Mouse (Mus musculus): ENCODE measurements at regions not wholly inside any gene's neighbourhood (a gene's known extent, or its start where the extent isn't known, plus 50 kb on each side); places are given as distances from the start of the nearest gene placed in this dataset.

DNA sequence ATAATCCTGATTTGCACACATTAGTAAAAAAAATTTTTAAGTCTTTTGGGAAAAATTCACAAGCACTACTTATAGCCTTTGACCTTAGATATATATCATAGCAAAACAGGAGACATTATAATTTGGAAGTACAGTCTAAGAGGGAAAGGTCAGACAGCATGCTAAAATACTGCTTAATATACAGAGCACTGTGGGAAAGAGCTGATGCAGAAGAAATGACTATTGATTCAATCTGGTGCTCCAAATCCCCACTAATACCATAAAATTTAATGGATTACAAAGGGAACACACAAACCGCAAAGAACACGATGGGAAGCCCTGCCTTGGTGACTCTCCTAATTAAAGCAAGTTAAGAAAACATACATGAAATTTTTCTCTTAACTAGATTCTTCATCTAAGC, 126.3 kb downstream of the S1pr1 start:
- H3K79me2 ChIP-seq (ENCODE audit: control insufficient read depth, insufficient read depth), result no peaks in the 10 kb centered on the region
- H3K27me3 ChIP-seq (ENCODE audit: control insufficient read depth, insufficient read depth, insufficient read length), result no peaks in the 10 kb centered on the region
- H3K79me3 ChIP-seq (ENCODE audit: low read depth), result no peaks in the 10 kb centered on the region
- H3ac ChIP-seq (ENCODE audit: control insufficient read depth, insufficient read length, low read depth), result no peak overlapping the region
- H3K4me3 ChIP-seq (ENCODE audit: insufficient read depth, poor library complexity, severe bottlenecking), result no peak overlapping the region
- no peaks in the 10 kb centered on the region for H3K36me3 ChIP-seq (ENCODE audit: control insufficient read depth, insufficient read depth)
- no peak for TF ChIP-seq MYOG (IDR thresholded peaks at IDR 0.05; ENCODE audit: control insufficient read depth, extremely low read depth, insufficient read length)
- no peak for TF ChIP-seq MYOD1 (IDR thresholded peaks at IDR 0.05; ENCODE audit: control insufficient read depth, insufficient read length, low read depth)
- no peak for TF ChIP-seq USF1 (IDR thresholded peaks at IDR 0.05; ENCODE audit: low read depth)
- TF ChIP-seq CEBPB (IDR thresholded peaks at IDR 0.05; ENCODE audit: low read depth), result no peak
- TF ChIP-seq CTCF (IDR thresholded peaks at IDR 0.05; ENCODE audit: control insufficient read depth, insufficient read depth, insufficient read length), result no peak
- no peak for TF ChIP-seq FOSL1 (IDR thresholded peaks at IDR 0.05; ENCODE audit: insufficient read depth, low read length, poor library complexity, severe bottlenecking)
- no peak for TF ChIP-seq MAX (IDR thresholded peaks at IDR 0.05)

GRCm38 (mm10) chr3:115580131-115580932, 134.5 kb downstream of the S1pr1 start:
- no peaks in the 10 kb centered on the region for H3K27me3 ChIP-seq (ENCODE audit: control insufficient read depth, insufficient read depth, insufficient read length)
- no peaks in the 10 kb centered on the region for H3K79me2 ChIP-seq (ENCODE audit: control insufficient read depth, insufficient read depth)
- no peak for TF ChIP-seq MYOD1 (IDR thresholded peaks at IDR 0.05; ENCODE audit: control insufficient read depth, insufficient read length, low read depth)
- no peak for TF ChIP-seq MYOG (IDR thresholded peaks at IDR 0.05; ENCODE audit: control insufficient read depth, extremely low read depth, insufficient read length)
- TF ChIP-seq FOSL1 (IDR thresholded peaks at IDR 0.05; ENCODE audit: insufficient read depth, low read length, poor library complexity, severe bottlenecking), result no peak
- TF ChIP-seq CTCF (IDR thresholded peaks at IDR 0.05; ENCODE audit: control insufficient read depth, insufficient read depth, insufficient read length), result no peak
- TF ChIP-seq MAX (IDR thresholded peaks at IDR 0.05), result no peak
- TF ChIP-seq CEBPB (IDR thresholded peaks at IDR 0.05; ENCODE audit: low read depth), result no peak
- no peak for TF ChIP-seq USF1 (IDR thresholded peaks at IDR 0.05; ENCODE audit: low read depth)
- H3K36me3 ChIP-seq (ENCODE audit: control insufficient read depth, insufficient read depth), result no peaks in the 10 kb centered on the region
- H3ac ChIP-seq (ENCODE audit: control insufficient read depth, insufficient read length, low read depth), result no peak overlapping the region
- no peak overlapping the region for H3K4me3 ChIP-seq (ENCODE audit: insufficient read depth, poor library complexity, severe bottlenecking)
- H3K79me3 ChIP-seq (ENCODE audit: low read depth), result no peaks in the 10 kb centered on the region

- Histone ChIP-seq H3K79me3 (ENCODE audit: low read depth) (no peaks in the 10 kb centered on the region), H3K79me2 (ENCODE audit: control insufficient read depth, insufficient read depth) (no peaks in the 10 kb centered on the region), H3K36me3 (ENCODE audit: control insufficient read depth, insufficient read depth) (no peaks in the 10 kb centered on the region), H3K27me3 (ENCODE audit: control insufficient read depth, insufficient read depth, insufficient read length) (no peaks in the 10 kb centered on the region), H3ac (ENCODE audit: control insufficient read depth, insufficient read length, low read depth) (no peak overlapping the region), H3K4me3 (ENCODE audit: insufficient read depth, poor library complexity, severe bottlenecking) (no peak overlapping the region)
- TF ChIP-seq CTCF (IDR thresholded peaks at IDR 0.05; ENCODE audit: control insufficient read depth, insufficient read depth, insufficient read length) (no peak), FOSL1 (IDR thresholded peaks at IDR 0.05; ENCODE audit: insufficient read depth, low read length, poor library complexity, severe bottlenecking) (no peak), MYOD1 (IDR thresholded peaks at IDR 0.05; ENCODE audit: control insufficient read depth, insufficient read length, low read depth) (no peak), USF1 (IDR thresholded peaks at IDR 0.05; ENCODE audit: low read depth) (no peak), MYOG (IDR thresholded peaks at IDR 0.05; ENCODE audit: control insufficient read depth, extremely low read depth, insufficient read length) (no peak), CEBPB (IDR thresholded peaks at IDR 0.05; ENCODE audit: low read depth) (no peak), MAX (IDR thresholded peaks at IDR 0.05) (no peak)
These were observed 139.5 kb downstream of the S1pr1 start for GRCm38 (mm10) chr3:115575371-115575770.

DNA sequence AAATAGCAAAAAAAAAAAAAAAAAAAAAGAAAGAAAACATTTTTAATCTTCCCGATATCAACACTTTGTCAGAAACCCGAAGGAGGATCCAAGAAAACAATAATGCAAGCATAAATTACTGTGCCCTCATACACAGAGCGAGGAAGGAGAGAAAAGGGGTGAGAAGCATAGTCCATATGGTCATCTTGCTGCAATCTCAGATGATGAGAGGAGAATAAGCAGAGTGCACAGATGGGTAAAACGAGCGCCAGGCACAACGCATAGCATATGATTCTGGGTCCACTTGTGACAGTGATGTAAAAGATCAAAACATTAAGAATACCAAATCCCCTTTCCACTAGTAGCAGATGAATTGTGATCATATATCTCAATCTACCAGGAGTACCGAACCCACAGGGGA, 152.1 kb downstream of the S1pr1 start:
- H3ac ChIP-seq (ENCODE audit: control insufficient read depth, insufficient read length, low read depth), result no peak overlapping the region
- TF ChIP-seq MYOD1 (IDR thresholded peaks at IDR 0.05; ENCODE audit: control insufficient read depth, insufficient read length, low read depth), result no peak
- TF ChIP-seq MYOG (IDR thresholded peaks at IDR 0.05; ENCODE audit: control insufficient read depth, extremely low read depth, insufficient read length), result no peak
- TF ChIP-seq CEBPB (IDR thresholded peaks at IDR 0.05; ENCODE audit: low read depth), result no peak
- TF ChIP-seq USF1 (IDR thresholded peaks at IDR 0.05; ENCODE audit: low read depth), result no peak
- TF ChIP-seq MAX (IDR thresholded peaks at IDR 0.05), result no peak
- no peak for TF ChIP-seq FOSL1 (IDR thresholded peaks at IDR 0.05; ENCODE audit: insufficient read depth, low read length, poor library complexity, severe bottlenecking)
- TF ChIP-seq CTCF (IDR thresholded peaks at IDR 0.05; ENCODE audit: control insufficient read depth, insufficient read depth, insufficient read length), result no peak
- no peaks in the 10 kb centered on the region for H3K36me3 ChIP-seq (ENCODE audit: control insufficient read depth, insufficient read depth)
- no peaks in the 10 kb centered on the region for H3K79me2 ChIP-seq (ENCODE audit: control insufficient read depth, insufficient read depth)
- H3K27me3 ChIP-seq (ENCODE audit: control insufficient read depth, insufficient read depth, insufficient read length), result no peaks in the 10 kb centered on the region
- no peak overlapping the region for H3K4me3 ChIP-seq (ENCODE audit: insufficient read depth, poor library complexity, severe bottlenecking)
- no peaks in the 10 kb centered on the region for H3K79me3 ChIP-seq (ENCODE audit: low read depth)

GRCm38 (mm10) chr3:115554809-115555708, 159.8 kb downstream of the S1pr1 start:
- no peak overlapping the region for H3K4me3 ChIP-seq (ENCODE audit: insufficient read depth, poor library complexity, severe bottlenecking)
- H3K27me3 ChIP-seq (ENCODE audit: control insufficient read depth, insufficient read depth, insufficient read length), result no peaks in the 10 kb centered on the region
- H3K36me3 ChIP-seq (ENCODE audit: control insufficient read depth, insufficient read depth), result no peaks in the 10 kb centered on the region
- H3K79me2 ChIP-seq (ENCODE audit: control insufficient read depth, insufficient read depth), result no peaks in the 10 kb centered on the region
- no peak overlapping the region for H3ac ChIP-seq (ENCODE audit: control insufficient read depth, insufficient read length, low read depth)
- TF ChIP-seq MYOG (IDR thresholded peaks at IDR 0.05; ENCODE audit: control insufficient read depth, extremely low read depth, insufficient read length), result no peak
- TF ChIP-seq MAX (IDR thresholded peaks at IDR 0.05), result no peak
- no peak for TF ChIP-seq CEBPB (IDR thresholded peaks at IDR 0.05; ENCODE audit: low read depth)
- no peak for TF ChIP-seq FOSL1 (IDR thresholded peaks at IDR 0.05; ENCODE audit: insufficient read depth, low read length, poor library complexity, severe bottlenecking)
- TF ChIP-seq CTCF (IDR thresholded peaks at IDR 0.05; ENCODE audit: control insufficient read depth, insufficient read depth, insufficient read length), result no peak
- TF ChIP-seq USF1 (IDR thresholded peaks at IDR 0.05; ENCODE audit: low read depth), result no peak
- no peak for TF ChIP-seq MYOD1 (IDR thresholded peaks at IDR 0.05; ENCODE audit: control insufficient read depth, insufficient read length, low read depth)
- no peaks in the 10 kb centered on the region for H3K79me3 ChIP-seq (ENCODE audit: low read depth)

All from C2C12 (cell line).